Comparison of ENCODE assay signal across 20 mouse cellular contexts in genomic region chr7:120426625-120427024, GRCm38 (mm10). TPM values are rescaled to one million over a fixed set of nuclear protein-coding genes. Genes with fewer than 3 reads are reported as not detected.
DNase-seq lines count a peak whose midpoint lies in the region; ATAC-seq lines count a peak whose summit lies in the region.
"Had no signal": no experiment of that assay in that cellular context is flagged by ENCODE, and none has a peak within 500 bp of the region (broad histone marks: within the 10 kb centered on the region; RNA-seq: fewer than 3 reads in every experiment).

No protein-coding gene starts in this region.

- no peak overlapping the region for H3K9ac ChIP-seq in forebrain, embryonic 11.5 days (ENCODE audit: low read length)
- H3K9ac ChIP-seq in forebrain, embryonic 14.5 days (ENCODE audit: low read length), result no peak overlapping the region
- H3K9ac ChIP-seq in midbrain, embryonic 14.5 days (replicated peaks; ENCODE audit: low read length), result no peak overlapping the region
- no peak overlapping the region for H3K9ac ChIP-seq in midbrain, embryonic 16.5 days (ENCODE audit: low read depth, low read length)
- no peak overlapping the region for H3K9ac ChIP-seq in liver, embryonic 11.5 days (ENCODE audit: low read depth, low read length)
- H3K9ac ChIP-seq: forebrain, postnatal 0 days; heart, embryonic 13.5 days; hindbrain, embryonic 15.5 days; liver, embryonic 15.5 days; midbrain, embryonic 13.5 days had no signal

- H3K27me3 ChIP-seq in forebrain, embryonic 11.5 days (ENCODE audit: control insufficient read depth, insufficient read depth, low read length), result no peaks in the 10 kb centered on the region
- no peaks in the 10 kb centered on the region for H3K27me3 ChIP-seq in forebrain, embryonic 14.5 days (replicated peaks; ENCODE audit: control insufficient read depth, insufficient read depth, low read length)
- no peaks in the 10 kb centered on the region for H3K27me3 ChIP-seq in midbrain, embryonic 14.5 days (ENCODE audit: control insufficient read depth, insufficient read depth, low read length)
- H3K27me3 ChIP-seq in midbrain, embryonic 16.5 days (ENCODE audit: control insufficient read depth, insufficient read depth, low read depth, low read length), result no peaks in the 10 kb centered on the region
- no peaks in the 10 kb centered on the region for H3K27me3 ChIP-seq in embryonic facial prominence, embryonic 10.5 days (replicated peaks; ENCODE audit: low read depth, poor library complexity, severe bottlenecking)
- no peaks in the 10 kb centered on the region for H3K27me3 ChIP-seq in liver, embryonic 11.5 days (replicated peaks; ENCODE audit: control insufficient read depth, insufficient read depth, low read length)
- H3K27me3 ChIP-seq: heart, embryonic 13.5 days; hindbrain, embryonic 15.5 days; liver, embryonic 15.5 days; midbrain, embryonic 13.5 days had no signal

- no peak overlapping the region for H3K27ac ChIP-seq in forebrain, embryonic 11.5 days (ENCODE audit: low read depth, low read length)
- H3K27ac ChIP-seq in forebrain, embryonic 14.5 days (ENCODE audit: low read depth, low read length), result no peak overlapping the region
- no peak overlapping the region for H3K27ac ChIP-seq in midbrain, embryonic 14.5 days (replicated peaks; ENCODE audit: low read depth, low read length)
- H3K27ac ChIP-seq in midbrain, embryonic 16.5 days (ENCODE audit: low read length), result no peak overlapping the region
- no peak overlapping the region for H3K27ac ChIP-seq in embryonic facial prominence, embryonic 10.5 days (replicated peaks)
- H3K27ac ChIP-seq in liver, embryonic 11.5 days (ENCODE audit: low read depth, low read length), result no peak overlapping the region
- H3K27ac ChIP-seq: heart, embryonic 13.5 days; hindbrain, embryonic 15.5 days; liver, embryonic 15.5 days; midbrain, embryonic 13.5 days; stomach, postnatal 0 days had no signal

- H3K4me3 ChIP-seq in forebrain, embryonic 11.5 days (ENCODE audit: low read depth, low read length), result no peak overlapping the region
- H3K4me3 ChIP-seq in forebrain, embryonic 14.5 days (ENCODE audit: low read depth, low read length), result no peak overlapping the region
- H3K4me3 ChIP-seq in midbrain, embryonic 14.5 days (replicated peaks; ENCODE audit: low read depth, low read length), result no peak overlapping the region
- no peak overlapping the region for H3K4me3 ChIP-seq in midbrain, embryonic 16.5 days (ENCODE audit: low read depth, low read length)
- no peak overlapping the region for H3K4me3 ChIP-seq in embryonic facial prominence, embryonic 10.5 days
- no peak overlapping the region for H3K4me3 ChIP-seq in liver, embryonic 11.5 days (ENCODE audit: low read depth, low read length)
- H3K4me3 ChIP-seq: heart, embryonic 13.5 days; hindbrain, embryonic 15.5 days; liver, embryonic 15.5 days; midbrain, embryonic 13.5 days had no signal

- WGBS in forebrain, embryonic 11.5 days, result 34% methylated on average over 3 of the region's 3 CpGs
- WGBS in forebrain, embryonic 14.5 days, result 34% methylated on average over 3 of the region's 3 CpGs
- WGBS in midbrain, embryonic 14.5 days, result 37% methylated on average over 3 of the region's 3 CpGs
- 29% methylated on average over 3 of the region's 3 CpGs for WGBS in midbrain, embryonic 16.5 days
- 33% methylated on average over 3 of the region's 3 CpGs for WGBS in embryonic facial prominence, embryonic 10.5 days
- 29% methylated on average over 3 of the region's 3 CpGs for WGBS in liver, embryonic 11.5 days

- H3K4me1 ChIP-seq in forebrain, embryonic 11.5 days (replicated peaks; ENCODE audit: control insufficient read depth, insufficient read depth, low read length), result no peaks in the 10 kb centered on the region
- no peaks in the 10 kb centered on the region for H3K4me1 ChIP-seq in forebrain, embryonic 14.5 days (ENCODE audit: control insufficient read depth, insufficient read depth, low read length)
- H3K4me1 ChIP-seq in midbrain, embryonic 14.5 days (ENCODE audit: control insufficient read depth, insufficient read depth, low read length), result no peaks in the 10 kb centered on the region
- H3K4me1 ChIP-seq in midbrain, embryonic 16.5 days (ENCODE audit: control insufficient read depth, insufficient read depth, low read length), result no peaks in the 10 kb centered on the region
- H3K4me1 ChIP-seq in embryonic facial prominence, embryonic 10.5 days, result no peaks in the 10 kb centered on the region
- no peaks in the 10 kb centered on the region for H3K4me1 ChIP-seq in liver, embryonic 11.5 days (replicated peaks; ENCODE audit: control insufficient read depth, insufficient read depth, low read length)
- H3K4me1 ChIP-seq: heart, embryonic 13.5 days; hindbrain, embryonic 15.5 days; liver, embryonic 15.5 days; midbrain, embryonic 13.5 days had no signal

- H3K4me2 ChIP-seq in forebrain, embryonic 11.5 days (ENCODE audit: low read depth, low read length, severe bottlenecking), result no peak overlapping the region
- H3K4me2 ChIP-seq in forebrain, embryonic 14.5 days (ENCODE audit: low read length), result no peak overlapping the region
- no peak overlapping the region for H3K4me2 ChIP-seq in midbrain, embryonic 14.5 days (ENCODE audit: low read length)
- no peak overlapping the region for H3K4me2 ChIP-seq in midbrain, embryonic 16.5 days (ENCODE audit: low read length)
- H3K4me2 ChIP-seq in liver, embryonic 11.5 days, result no peak overlapping the region
- H3K4me2 ChIP-seq: heart, embryonic 13.5 days; hindbrain, embryonic 15.5 days; liver, embryonic 15.5 days; midbrain, embryonic 13.5 days had no signal

- ATAC-seq in forebrain, embryonic 11.5 days (replicated peaks; ENCODE audit: low FRiP score), result no peak
- ATAC-seq in forebrain, embryonic 14.5 days, result no peak
- no peak for ATAC-seq in midbrain, embryonic 14.5 days (ENCODE audit: low FRiP score, low TSS enrichment)
- no peak for ATAC-seq in midbrain, embryonic 16.5 days
- ATAC-seq in liver, embryonic 11.5 days (replicated peaks; ENCODE audit: low FRiP score), result no peak
- ATAC-seq: forebrain, postnatal 0 days; midbrain, embryonic 13.5 days had no signal

- no peaks in the 10 kb centered on the region for H3K36me3 ChIP-seq in forebrain, embryonic 11.5 days (ENCODE audit: control insufficient read depth, insufficient read depth, low read length)
- H3K36me3 ChIP-seq in forebrain, embryonic 14.5 days (ENCODE audit: control insufficient read depth, insufficient read depth, low read length), result no peaks in the 10 kb centered on the region
- H3K36me3 ChIP-seq in midbrain, embryonic 14.5 days (ENCODE audit: control insufficient read depth, insufficient read depth, low read length), result no peaks in the 10 kb centered on the region
- no peaks in the 10 kb centered on the region for H3K36me3 ChIP-seq in midbrain, embryonic 16.5 days (ENCODE audit: control insufficient read depth, insufficient read depth, low read length)
- H3K36me3 ChIP-seq in embryonic facial prominence, embryonic 10.5 days (replicated peaks), result no peaks in the 10 kb centered on the region
- H3K36me3 ChIP-seq in liver, embryonic 11.5 days (ENCODE audit: control insufficient read depth, insufficient read depth, low read length), result no peaks in the 10 kb centered on the region
- H3K36me3 ChIP-seq: heart, embryonic 13.5 days; hindbrain, embryonic 15.5 days; liver, embryonic 15.5 days; midbrain, embryonic 13.5 days had no signal

- DNase-seq in forebrain, embryonic 11.5 days (ENCODE audit: low spot score), result peak; percentile 54
- no peak for DNase-seq in forebrain, embryonic 14.5 days (ENCODE audit: low spot score)
- DNase-seq in midbrain, embryonic 14.5 days, result peak; percentile 7
- peak; percentile 43 for DNase-seq in embryonic facial prominence, embryonic 10.5 days (ENCODE audit: low spot score)
- DNase-seq in retina, embryonic 14.5 days (ENCODE audit: low spot score), result peak; percentile 37
- no peak for DNase-seq in natural killer cell, adult 2 months (ENCODE audit: low spot score in 2 of 2)
- no peak for DNase-seq in liver, embryonic 11.5 days (ENCODE audit: low spot score)
- DNase-seq: cerebellum, adult 8-10 months; forebrain, postnatal 0 days; right cerebral cortex, adult 18-20 months; spleen, adult 18-20 months had no signal

- no peaks in the 10 kb centered on the region for H3K9me3 ChIP-seq in forebrain, embryonic 11.5 days (ENCODE audit: control insufficient read depth, low read length)
- no peaks in the 10 kb centered on the region for H3K9me3 ChIP-seq in forebrain, embryonic 14.5 days (replicated peaks; ENCODE audit: control insufficient read depth, low read length)
- no peaks in the 10 kb centered on the region for H3K9me3 ChIP-seq in midbrain, embryonic 14.5 days (ENCODE audit: control insufficient read depth, low read length)
- H3K9me3 ChIP-seq in midbrain, embryonic 16.5 days (replicated peaks; ENCODE audit: control insufficient read depth, low read length, poor library complexity, severe bottlenecking), result no peaks in the 10 kb centered on the region
- no peaks in the 10 kb centered on the region for H3K9me3 ChIP-seq in embryonic facial prominence, embryonic 10.5 days
- H3K9me3 ChIP-seq in liver, embryonic 11.5 days (ENCODE audit: control insufficient read depth, low read length), result no peaks in the 10 kb centered on the region
- H3K9me3 ChIP-seq: heart, embryonic 13.5 days; hindbrain, embryonic 15.5 days; liver, embryonic 15.5 days; midbrain, embryonic 13.5 days had no signal

RNA-seq across cellular contexts. Expression of gene Abca16, which starts 17.2 kb away (rescaled TPM):
- polyA plus RNA-seq in forebrain, embryonic 11.5 days (2014; fragmentation: Nextera tagmentation; extraction: Ambion mirVana), result not detected in 2 replicates
- not detected in 2 replicates for polyA plus RNA-seq in forebrain, embryonic 14.5 days (2014; fragmentation: Nextera tagmentation; extraction: Ambion mirVana)
- not detected in 2 replicates for polyA plus RNA-seq in midbrain, embryonic 14.5 days (2014; fragmentation: Nextera tagmentation; extraction: Ambion mirVana)
- not detected in 2 replicates for polyA plus RNA-seq in midbrain, embryonic 16.5 days (2015; fragmentation: Nextera tagmentation; extraction: Ambion mirVana)
- 0.06 and 0.09 TPM in 2 replicates for polyA plus RNA-seq in embryonic facial prominence, embryonic 10.5 days (2016; fragmentation: Nextera tagmentation; extraction: Ambion mirVana)
- not detected in 2 replicates for polyA plus RNA-seq in liver, embryonic 11.5 days (2014; fragmentation: Nextera tagmentation; extraction: Ambion mirVana)
- polyA plus RNA-seq: brain, embryonic 14.5 days; C2C12; forebrain, postnatal 0 days; heart, embryonic 13.5 days; hindbrain, embryonic 15.5 days; kidney, embryonic 16.5 days; liver, embryonic 15.5 days; midbrain, embryonic 13.5 days; stomach, postnatal 0 days had no signal

Comparison
In these comparisons a context has a peak if more than half of its experiments do, and no peak if none do; other contexts are left out.
1. DNase-seq: peak in forebrain, embryonic 11.5 days (single experiment), midbrain, embryonic 14.5 days (single experiment), embryonic facial prominence, embryonic 10.5 days (single experiment) and retina, embryonic 14.5 days (single experiment); none in forebrain, embryonic 14.5 days (single experiment), natural killer cell, adult 2 months (0 of 2) and liver, embryonic 11.5 days (single experiment).